Comparison of ENCODE assay signal across 24 mouse cellular contexts in the genomic region with DNA sequence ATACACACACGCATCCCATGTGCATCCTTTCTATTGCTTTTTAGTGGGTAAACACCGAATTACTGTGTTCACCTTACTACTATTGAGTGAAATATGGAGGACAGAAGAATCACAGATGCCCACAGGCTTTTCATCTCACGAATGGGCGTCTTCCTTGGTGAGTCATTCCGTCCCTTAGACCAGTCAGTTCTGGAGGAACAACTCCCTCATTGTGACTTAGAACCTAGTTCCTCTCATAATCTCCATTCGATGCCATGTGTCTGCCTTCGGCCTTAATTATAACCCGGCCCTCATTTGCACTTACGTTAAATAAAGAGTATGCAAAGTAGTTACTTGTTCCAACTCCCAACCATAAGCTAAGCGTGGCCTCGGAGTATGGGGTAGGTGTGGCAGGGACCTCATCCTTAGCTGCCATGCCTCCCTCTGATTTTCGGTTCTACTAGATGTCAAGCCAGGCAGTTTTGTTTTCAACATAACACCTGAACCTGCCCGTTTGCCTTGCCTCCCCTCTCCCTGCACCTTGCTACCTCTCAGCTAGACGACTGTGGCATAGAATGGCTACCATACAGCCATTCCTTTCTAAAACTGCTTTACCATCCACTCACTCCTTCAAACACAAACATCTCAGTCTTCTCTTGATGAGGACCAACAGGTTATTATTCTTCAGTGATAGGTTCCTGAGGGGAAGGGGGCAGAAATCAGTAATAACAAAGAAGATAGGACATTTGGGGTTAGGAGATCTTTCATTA.
DNase-seq lines count a peak whose midpoint lies in the region; TF ChIP-seq lines count a peak whose summit lies in the region.
"Had no signal": no experiment of that assay in that cellular context is flagged by ENCODE, and none has a peak within 500 bp of the region (broad histone marks: within the 10 kb centered on the region; RNA-seq: fewer than 3 reads in every experiment).

No protein-coding gene starts in this region.

- no peak for TF ChIP-seq POLR2A in lung, adult 2 months (IDR thresholded peaks at IDR 0.05; ENCODE audit: borderline replicate concordance, extremely low read depth, low read depth, low read length)
- no peak for TF ChIP-seq POLR2A in bone marrow macrophage, adult 2 months (IDR thresholded peaks at IDR 0.05; ENCODE audit: borderline replicate concordance, low read depth, low read length)
- no peak for TF ChIP-seq POLR2A in cerebellum, adult 2 months (IDR thresholded peaks at IDR 0.05; ENCODE audit: borderline replicate concordance, insufficient read depth, low read length)

- H3K27ac ChIP-seq in bone marrow macrophage, adult 2 months (ENCODE audit: insufficient read depth, low read depth, low read length) = peak overlapping the region; percentile 96
- no peak overlapping the region for H3K27ac ChIP-seq in cerebellum, adult 2 months (ENCODE audit: insufficient read depth, low read length)
- H3K27ac ChIP-seq: embryonic facial prominence, embryonic 13.5 days; embryonic facial prominence, embryonic 15.5 days; forebrain, embryonic 10.5 days had no signal

- no peak for TF ChIP-seq CTCF in lung, adult 2 months (IDR thresholded peaks at IDR 0.05; ENCODE audit: insufficient read depth, low read length)
- TF ChIP-seq CTCF in bone marrow macrophage, adult 2 months (IDR thresholded peaks at IDR 0.05; ENCODE audit: low read depth, low read length) = no peak
- no peak for TF ChIP-seq CTCF in cerebellum, adult 2 months (IDR thresholded peaks at IDR 0.05; ENCODE audit: borderline replicate concordance, insufficient read depth, low read depth, low read length)

- no peaks in the 10 kb centered on the region for H3K27me3 ChIP-seq in cerebellum, adult 2 months (ENCODE audit: control insufficient read depth, insufficient read depth, low read length)
- H3K27me3 ChIP-seq: embryonic facial prominence, embryonic 13.5 days; embryonic facial prominence, embryonic 15.5 days; Patski had no signal

- H3K4me3 ChIP-seq in lung, adult 2 months (replicated peaks; ENCODE audit: extremely low read depth, low read depth, low read length) = no peak overlapping the region
- no peak overlapping the region for H3K4me3 ChIP-seq in bone marrow macrophage, adult 2 months (ENCODE audit: insufficient read depth, low read length)
- H3K4me3 ChIP-seq in cerebellum, adult 2 months (replicated peaks; ENCODE audit: insufficient read depth, low read depth, low read length) = no peak overlapping the region
- H3K4me3 ChIP-seq: embryonic facial prominence, embryonic 13.5 days; embryonic facial prominence, embryonic 15.5 days; erythroblast, embryonic 14.5 days; forebrain, embryonic 10.5 days; forebrain, embryonic 12.5 days had no signal

- DNase-seq in lung, postnatal 36 days = peak; percentile 10
- DNase-seq in lung, adult 2 months = no peak
- DNase-seq in CD4-positive helper T cell, adult 2 months (ENCODE audit: low read depth, low spot score) = peak; percentile 27
- DNase-seq in induced T-regulatory cell, adult 2 months (ENCODE audit: low read depth) = peak; percentile 43
- no peak for DNase-seq in testis, postnatal 10 days (ENCODE audit: low spot score)
- DNase-seq in cerebellum, adult 2 months = no peak
- DNase-seq in heart, postnatal 4 days = no peak
- DNase-seq: adrenal gland, adult 8-10 months; adrenal gland, postnatal 14 days; adrenal gland, postnatal 36 days; B cell, adult 2 months; cerebellum, adult 11-12 months; cerebellum, adult 8-10 months; cerebellum, adult 9-11 months; cerebellum, postnatal 14 days; cerebellum, postnatal 36 days; embryo, embryonic 11 days had no signal

- 90% methylated on average over 14 of the region's 14 CpGs for WGBS in lung, adult 2 months
- 94% methylated on average over 14 of the region's 14 CpGs for WGBS in cerebellum, adult 2 months

- no peaks in the 10 kb centered on the region for H3K4me1 ChIP-seq in lung, adult 2 months (ENCODE audit: control insufficient read depth, insufficient read depth, low read length)
- H3K4me1 ChIP-seq in bone marrow macrophage, adult 2 months (ENCODE audit: control insufficient read depth, insufficient read depth, low read length) = peaks cover 69% of the 10 kb centered on the region
- H3K4me1 ChIP-seq in cerebellum, adult 2 months (ENCODE audit: control insufficient read depth, insufficient read depth, low read length) = no peaks in the 10 kb centered on the region
- H3K4me1 ChIP-seq: embryonic facial prominence, embryonic 13.5 days had no signal

Comparison
In these comparisons a context has a peak if more than half of its experiments do, and no peak if none do; other contexts are left out.
1. DNase-seq: peak in lung, postnatal 36 days (single experiment), CD4-positive helper T cell, adult 2 months (single experiment) and induced T-regulatory cell, adult 2 months (single experiment); none in lung, adult 2 months (single experiment), testis, postnatal 10 days (single experiment), cerebellum, adult 2 months (0 of 2) and heart, postnatal 4 days (single experiment).